Mouse (Mus musculus) heart, embryonic 16.5 days (tissue): ENCODE measurements at regions not wholly inside any gene's neighbourhood (a gene's known extent, or its start where the extent isn't known, plus 50 kb on each side); places are given as distances from the start of the nearest gene placed in this dataset.
"Not testable (repeated sequence)": the region's sequence is repeated elsewhere in the genome, so short reads cannot be mapped to it uniquely, and the experiment has no call there.

Experiments used
- ATAC-seq: fragments of 200-750 bp; cut with Nextera tagmentation; replicated peaks from 2 replicates; pipeline ENCODE4 v1.8.0; 2017; ENCODE audit warnings: moderate number of reproducible peaks; ENCODE audit not compliant: insufficient read depth, low FRiP score; ENCODE audit errors: extremely low read depth
- H3K27ac ChIP-seq: fragments of 300-500 bp; sonication (generic); 2 replicates; pipeline ENCODE4 v1.5.1; 2014; ENCODE audit warnings: mild to moderate bottlenecking, low read length, control low read depth, moderate library complexity
- H3K27me3 ChIP-seq: fragments of 300-500 bp; sonication (generic); 2 replicates; pipeline ENCODE4 v1.6.1; 2014; ENCODE audit warnings: low read length, mixed read lengths; ENCODE audit not compliant: control insufficient read depth, insufficient read depth
- H3K36me3 ChIP-seq: fragments of 300-500 bp; sonication (generic); 2 replicates; pipeline ENCODE4 v1.6.1; 2014; ENCODE audit not compliant: control insufficient read depth, insufficient read depth
- H3K4me1 ChIP-seq: fragments of 300-500 bp; sonication (generic); 2 replicates; pipeline ENCODE4 v1.6.1; 2014; ENCODE audit warnings: low read length, mixed read lengths; ENCODE audit not compliant: control insufficient read depth, insufficient read depth
- H3K4me2 ChIP-seq: fragments of 300-500 bp; sonication (generic); 2 replicates; pipeline ENCODE4 v1.6.1; 2014; ENCODE audit warnings: low read depth, mild to moderate bottlenecking, control low read depth, low read length
- H3K4me3 ChIP-seq: fragments of 300-500 bp; sonication (generic); 2 replicates; pipeline ENCODE4 v1.5.1; 2014; ENCODE audit warnings: mild to moderate bottlenecking, control low read depth, low read length
- H3K9ac ChIP-seq: fragments of 300-500 bp; sonication (generic); 2 replicates; pipeline ENCODE4 v1.6.1; 2014; ENCODE audit warnings: low read length, control low read depth
- H3K9me3 ChIP-seq: fragments of 300-500 bp; sonication (generic); replicated peaks from 2 replicates; pipeline ENCODE4 v1.6.1; 2016; ENCODE audit warnings: low read length; ENCODE audit not compliant: control insufficient read depth
- WGBS: fragments of 180-500 bp; shearing (Covaris S2); extraction: QIAGEN DNeasy Blood & Tissue Kit; methylation state at CpG from one replicate; pipeline ENCODE4 v1.1.7; 2014; 5-methylcytosine and 5-hydroxymethylcytosine counted together

DNA sequence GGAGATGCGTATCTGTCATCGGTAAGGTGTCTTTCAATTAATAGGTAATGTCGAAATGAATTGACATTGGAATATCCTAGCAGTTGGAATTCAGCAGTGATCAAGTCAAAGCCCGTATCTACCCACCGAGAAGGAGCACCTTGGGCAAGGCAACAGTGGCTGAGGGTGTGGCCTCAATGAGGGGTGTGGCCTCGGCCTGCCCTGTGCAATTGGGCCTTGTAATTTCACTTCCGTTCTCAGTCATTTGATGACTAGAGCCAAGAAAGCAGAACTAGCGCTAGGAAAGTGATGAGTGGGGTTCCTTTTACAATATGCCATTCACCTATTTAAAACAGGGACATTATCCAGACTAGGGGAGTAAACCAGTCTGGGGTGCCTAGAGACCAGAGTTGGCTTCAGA, 77.6 kb downstream of the Elovl4 start:
- 0 out of 2 replicates have a peak, but pooled peaks cover 3% of the 10 kb centered on the region for H3K4me1 ChIP-seq
- no peak overlapping the region for H3K4me2 ChIP-seq
- 78% methylated on average over 8 of the region's 8 CpGs for WGBS
- H3K4me3 ChIP-seq = no peak overlapping the region
- H3K27ac ChIP-seq = no peak overlapping the region
- ATAC-seq = no peak
- no peaks in the 10 kb centered on the region for H3K9me3 ChIP-seq
- H3K27me3 ChIP-seq = no peaks in the 10 kb centered on the region
- H3K36me3 ChIP-seq = no peaks in the 10 kb centered on the region
- H3K9ac ChIP-seq = no peak overlapping the region

DNA sequence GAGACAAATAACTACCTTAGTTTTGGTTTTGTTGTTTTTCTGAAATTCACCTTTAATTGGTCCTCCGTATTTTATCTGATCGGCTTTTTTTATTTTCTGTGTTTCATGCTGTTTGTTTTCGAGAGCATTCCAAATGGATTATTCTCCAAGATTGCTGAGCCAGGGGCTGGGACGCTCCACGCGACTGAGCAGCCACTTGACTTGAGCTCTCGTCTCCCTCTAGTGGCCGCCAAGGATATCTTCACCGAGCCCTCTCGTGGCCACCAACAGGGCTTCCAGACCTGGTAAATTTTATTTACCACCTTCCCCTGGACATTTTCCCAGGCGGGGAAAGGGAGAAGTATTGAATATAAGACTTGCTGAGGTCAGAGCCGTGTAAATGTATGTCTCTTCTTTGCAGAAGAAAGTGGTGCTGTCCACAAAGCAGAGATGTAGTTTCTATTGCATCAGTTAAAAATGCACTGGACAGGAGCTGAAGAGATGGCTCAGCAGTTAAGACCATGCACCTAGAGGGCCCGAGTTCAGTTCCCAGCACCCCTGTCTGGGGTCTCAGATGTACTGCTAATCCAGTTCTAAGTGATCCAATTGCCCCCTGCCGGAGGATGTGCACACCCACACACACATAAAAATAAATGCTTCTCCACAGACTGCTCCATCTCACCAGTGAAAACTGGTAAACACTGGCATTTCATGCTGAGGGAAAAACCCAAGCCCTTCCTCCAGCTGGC, 78.5 kb downstream of the Elovl4 start:
- Histone ChIP-seq H3K4me3 (peak overlapping the region; percentile 43), H3K9ac (0 out of 2 replicates have a peak overlapping the region, but pooled peaks have one; percentile 3), H3K27me3 (no peaks in the 10 kb centered on the region), H3K9me3 (no peaks in the 10 kb centered on the region), H3K27ac (no peak overlapping the region), H3K4me1 (0 out of 2 replicates have a peak, but pooled peaks cover 3% of the 10 kb centered on the region), H3K4me2 (peak overlapping the region; percentile 68), H3K36me3 (no peaks in the 10 kb centered on the region)
- WGBS = 9% methylated on average over 14 of the region's 14 CpGs
- peak; percentile 76 for ATAC-seq

DNA sequence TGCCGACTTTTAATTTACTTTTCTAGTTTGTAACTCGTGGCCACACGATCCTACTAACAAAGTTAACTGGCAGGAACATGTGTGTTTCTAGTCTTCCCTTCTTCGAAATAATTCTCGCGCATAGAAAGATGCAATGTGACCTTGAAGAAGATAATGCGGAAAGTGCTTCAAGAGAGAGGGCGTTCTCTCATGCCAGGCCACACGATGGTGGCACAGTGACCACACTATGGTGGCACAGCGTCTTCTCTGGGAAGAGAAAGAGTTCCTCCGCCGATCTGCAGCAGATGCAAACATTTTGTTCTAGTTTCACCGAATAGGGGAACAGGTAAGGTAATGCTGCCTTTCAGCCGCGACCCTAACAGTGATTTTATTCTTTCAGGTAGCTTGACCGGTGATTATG, 79.1 kb downstream of the Elovl4 start:
- H3K9ac ChIP-seq = 0 out of 2 replicates have a peak overlapping the region, but pooled peaks have one; percentile 3
- ATAC-seq = no peak

DNA sequence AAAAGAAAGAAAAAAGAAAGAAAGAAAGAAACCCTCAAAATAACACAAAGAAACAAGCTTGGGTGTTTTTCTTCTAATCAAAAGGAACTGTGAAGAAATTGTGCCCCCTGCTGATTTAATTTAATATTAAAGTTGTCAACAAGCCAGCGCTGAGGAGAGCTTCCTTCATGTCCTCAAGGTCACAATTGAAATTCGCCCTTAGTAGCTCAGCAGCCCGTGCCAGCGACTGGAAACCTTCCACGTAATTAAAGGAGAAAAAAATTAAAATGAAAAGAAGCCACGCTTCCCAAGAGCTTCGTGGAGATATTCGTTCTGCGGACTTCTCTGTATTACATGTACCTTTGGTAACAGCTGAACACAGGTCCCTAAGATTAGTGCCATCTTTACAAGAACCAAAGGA, 80.0 kb downstream of the Elovl4 start:
- Histone ChIP-seq H3K4me3 (no peak overlapping the region), H3K4me2 (no peak overlapping the region), H3K4me1 (0 out of 2 replicates have a peak, but pooled peaks cover 3% of the 10 kb centered on the region), H3K27ac (peak overlapping the region; percentile 33; the same call in 1 of the 2 replicates), H3K27me3 (no peaks in the 10 kb centered on the region), H3K9me3 (no peaks in the 10 kb centered on the region), H3K36me3 (no peaks in the 10 kb centered on the region), H3K9ac (no peak overlapping the region)
- no peak for ATAC-seq
- WGBS = 47% methylated on average over 9 of the region's 9 CpGs

More for the DNA sequence above, 79.1 kb downstream of the Elovl4 start:
- H3K4me1 ChIP-seq = 0 out of 2 replicates have a peak, but pooled peaks cover 3% of the 10 kb centered on the region
- H3K27ac ChIP-seq = no peak overlapping the region
- H3K4me3 ChIP-seq = peak overlapping the region; percentile 43
- no peaks in the 10 kb centered on the region for H3K36me3 ChIP-seq
- peak overlapping the region; percentile 68 for H3K4me2 ChIP-seq
- no peaks in the 10 kb centered on the region for H3K27me3 ChIP-seq
- 43% methylated on average over 16 of the region's 16 CpGs for WGBS
- H3K9me3 ChIP-seq = no peaks in the 10 kb centered on the region

DNA sequence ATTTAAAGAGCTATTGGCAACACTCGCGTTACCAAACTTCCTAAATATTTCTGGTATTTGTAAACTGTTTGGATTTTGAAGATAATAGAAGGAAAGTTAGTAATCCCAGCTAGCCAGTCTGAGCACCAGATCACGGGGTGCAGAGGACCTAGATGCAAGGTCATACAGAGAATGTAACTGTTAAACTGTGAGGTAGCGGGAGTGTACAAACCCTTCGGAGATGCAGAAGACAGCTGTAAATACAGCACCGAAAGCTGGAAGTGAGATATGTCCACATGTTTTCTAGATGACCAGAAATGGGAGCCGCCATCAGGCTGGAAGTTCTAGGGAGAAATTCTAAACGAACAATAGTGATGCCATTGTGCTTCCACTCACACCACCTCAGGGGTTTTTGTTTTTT, 80.5 kb downstream of the Elovl4 start:
- 0 out of 2 replicates have a peak, but pooled peaks cover 3% of the 10 kb centered on the region for H3K4me1 ChIP-seq
- H3K27me3 ChIP-seq = no peaks in the 10 kb centered on the region
- peak overlapping the region; percentile 22; the same call in 1 of the 2 replicates for H3K4me2 ChIP-seq
- no peak overlapping the region for H3K4me3 ChIP-seq
- no peak overlapping the region for H3K9ac ChIP-seq
- no peaks in the 10 kb centered on the region for H3K36me3 ChIP-seq
- no peaks in the 10 kb centered on the region for H3K9me3 ChIP-seq
- 59% methylated on average over 8 of the region's 8 CpGs for WGBS
- no peak for ATAC-seq
- no peak overlapping the region for H3K27ac ChIP-seq

DNA sequence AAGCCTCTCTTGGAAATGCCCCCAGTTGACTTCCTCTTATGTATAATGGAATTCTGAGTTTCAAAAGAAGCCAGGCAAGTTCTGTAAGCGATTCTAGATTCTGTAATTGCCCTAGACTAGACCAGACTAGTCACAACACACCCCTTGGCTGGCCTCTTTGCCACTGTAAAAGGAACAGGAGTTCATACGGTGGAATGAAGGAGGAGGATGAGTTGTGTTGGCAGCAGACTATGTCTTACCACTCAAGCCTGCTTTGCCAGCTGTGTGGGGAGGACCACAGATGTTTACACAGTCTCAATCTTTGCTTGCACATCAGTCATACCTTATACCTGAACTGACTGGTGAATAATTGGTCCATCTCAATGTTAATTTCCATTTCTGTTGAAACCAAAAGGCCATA, 85.1 kb downstream of the Elovl4 start:
- no peak for ATAC-seq
- 62% methylated on average over 2 of the region's 2 CpGs for WGBS

DNA sequence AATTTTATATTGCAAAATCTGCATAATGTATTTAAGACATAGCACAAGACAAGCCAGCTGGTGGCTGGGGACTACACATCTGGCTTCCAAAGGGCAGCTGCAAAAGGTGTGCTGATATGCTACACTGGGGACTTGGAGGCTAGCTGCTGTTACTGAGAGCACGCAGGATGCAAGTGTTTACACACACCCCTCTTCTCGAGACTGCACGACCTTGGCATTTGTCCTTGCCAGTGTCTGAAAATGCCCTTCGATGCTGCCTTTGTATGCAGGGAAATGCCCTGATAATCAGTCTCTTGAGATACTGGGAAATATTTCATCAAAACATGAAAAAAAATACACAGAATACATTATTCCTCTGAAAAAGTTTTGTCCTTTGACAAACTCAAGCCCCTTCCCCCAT, 86.3 kb downstream of the Elovl4 start:
- no peak overlapping the region for H3K4me2 ChIP-seq
- H3K36me3 ChIP-seq = no peaks in the 10 kb centered on the region
- H3K4me3 ChIP-seq = no peak overlapping the region
- H3K9ac ChIP-seq = no peak overlapping the region
- WGBS = 19% methylated on average over 4 of the region's 4 CpGs
- ATAC-seq = no peak
- peaks cover 15% of the 10 kb centered on the region for H3K4me1 ChIP-seq
- no peaks in the 10 kb centered on the region for H3K27me3 ChIP-seq
- no peak overlapping the region for H3K27ac ChIP-seq
- no peaks in the 10 kb centered on the region for H3K9me3 ChIP-seq

More for the DNA sequence above, 85.1 kb downstream of the Elovl4 start:
- Histone ChIP-seq H3K4me3 (no peak overlapping the region), H3K36me3 (no peaks in the 10 kb centered on the region), H3K27ac (no peak overlapping the region), H3K4me2 (no peak overlapping the region), H3K9ac (no peak overlapping the region), H3K27me3 (no peaks in the 10 kb centered on the region), H3K4me1 (peaks cover 15% of the 10 kb centered on the region), H3K9me3 (no peaks in the 10 kb centered on the region)

DNA sequence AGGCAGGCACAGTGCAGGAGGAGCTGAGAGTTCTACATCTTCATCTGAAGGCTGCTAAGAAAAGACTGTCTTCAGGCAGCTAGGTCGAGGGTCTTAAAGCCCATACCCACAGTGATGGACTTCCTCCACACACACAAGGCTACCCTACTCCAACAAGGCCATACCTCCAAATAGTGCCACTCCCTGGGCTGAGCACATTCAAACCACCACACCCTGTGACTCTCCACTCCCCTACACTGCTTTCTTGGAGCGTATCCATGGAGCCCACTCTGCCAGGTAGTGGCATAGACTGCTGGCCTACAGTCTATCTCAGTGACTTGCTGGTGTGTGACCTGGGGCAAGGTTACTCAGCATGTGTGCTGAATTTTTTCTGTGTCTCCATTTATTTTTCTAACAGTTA, 88.0 kb downstream of the Elovl4 start:
- not testable (repeated sequence) for ATAC-seq, H3K27ac ChIP-seq, H3K9me3 ChIP-seq, H3K36me3 ChIP-seq, H3K4me2 ChIP-seq, H3K27me3 ChIP-seq, H3K4me3 ChIP-seq, H3K9ac ChIP-seq
- peaks cover 15% of the 10 kb centered on the region for H3K4me1 ChIP-seq
- WGBS = 90% methylated on average over 2 of the region's 2 CpGs

DNA sequence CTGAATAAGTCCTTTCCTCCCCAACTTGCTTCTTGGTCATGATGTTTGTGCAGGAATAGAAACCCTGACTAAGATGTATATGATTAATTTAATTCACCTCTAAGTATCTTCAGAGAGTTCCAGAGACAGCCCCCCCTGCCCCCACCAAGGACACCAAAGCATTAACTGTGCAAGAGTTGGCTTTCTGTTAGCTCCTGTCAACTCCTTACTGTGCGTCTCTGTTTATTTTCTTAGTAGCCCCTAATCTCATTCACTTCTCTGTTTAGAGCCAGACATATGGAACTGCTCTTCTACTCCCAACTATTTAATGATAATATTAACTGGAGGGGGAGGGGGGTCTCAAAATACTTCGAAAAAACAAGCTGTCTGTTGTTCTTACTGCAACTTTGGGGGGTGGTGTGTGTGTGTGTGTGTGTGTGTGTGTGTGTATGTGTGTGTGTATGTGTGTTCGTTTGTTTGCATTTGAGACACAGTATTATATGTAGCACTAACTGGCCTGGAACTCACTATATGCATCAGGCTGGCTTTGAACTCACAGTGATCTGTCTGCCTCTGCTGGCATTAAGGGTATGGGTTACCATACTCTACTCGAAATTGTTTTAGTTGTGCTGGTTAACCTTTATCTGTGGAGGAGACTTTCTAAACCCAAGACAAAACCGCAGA, 89.8 kb downstream of the Elovl4 start:
- WGBS = 39% methylated on average over 5 of the region's 5 CpGs
- Histone ChIP-seq H3K9ac (no peak overlapping the region), H3K4me3 (no peak overlapping the region), H3K27ac (no peak overlapping the region), H3K27me3 (no peaks in the 10 kb centered on the region), H3K36me3 (no peaks in the 10 kb centered on the region), H3K9me3 (no peaks in the 10 kb centered on the region), H3K4me2 (no peak overlapping the region), H3K4me1 (peaks cover 15% of the 10 kb centered on the region)
- peak; percentile 65 for ATAC-seq
